ENCODE assay signal across 24 mouse cellular contexts in the genomic region with DNA sequence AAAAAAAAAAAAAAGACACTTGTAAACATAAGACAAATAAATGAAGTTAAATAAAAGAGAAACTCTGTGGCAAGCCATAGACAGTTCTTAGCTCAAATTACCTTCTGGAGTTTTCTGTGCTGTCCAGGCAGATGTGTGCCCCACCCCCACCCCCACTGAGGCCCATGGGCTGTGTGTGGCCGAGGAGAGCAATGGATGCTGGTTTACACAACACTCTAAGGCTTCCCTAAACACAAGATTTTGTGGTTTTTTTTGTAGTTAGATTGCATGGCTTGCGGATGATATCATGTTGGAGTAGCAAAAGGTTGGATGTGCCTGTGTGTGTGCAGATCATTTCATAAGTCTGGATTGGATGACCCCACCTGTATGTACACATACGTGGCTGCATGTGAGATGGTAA.
DNase-seq lines count a peak whose midpoint lies in the region; ATAC-seq and TF ChIP-seq lines count a peak whose summit lies in the region.
"Had no signal": no experiment of that assay in that cellular context is flagged by ENCODE, and none has a peak within 500 bp of the region (broad histone marks: within the 10 kb centered on the region; RNA-seq: fewer than 3 reads in every experiment).

No protein-coding gene starts in this region.

- no peaks in the 10 kb centered on the region for H3K27me3 ChIP-seq in kidney, adult 2 months (replicated peaks; ENCODE audit: control insufficient read depth, insufficient read depth, low read length)
- H3K27me3 ChIP-seq: embryonic facial prominence, embryonic 13.5 days; embryonic facial prominence, embryonic 15.5 days; forebrain, embryonic 12.5 days; Patski had no signal

- peaks cover 37% of the 10 kb centered on the region for H3K4me1 ChIP-seq in bone marrow macrophage, adult 2 months (ENCODE audit: control insufficient read depth, insufficient read depth, low read length)
- no peaks in the 10 kb centered on the region for H3K4me1 ChIP-seq in kidney, adult 2 months (ENCODE audit: control insufficient read depth, insufficient read depth, low read length)
- H3K4me1 ChIP-seq: forebrain, embryonic 12.5 days had no signal

- no peak overlapping the region for H3K4me3 ChIP-seq in bone marrow macrophage, adult 2 months (ENCODE audit: insufficient read depth, low read length)
- no peak overlapping the region for H3K4me3 ChIP-seq in macrophage (ENCODE audit: inconsistent target)
- no peak overlapping the region for H3K4me3 ChIP-seq in kidney, adult 2 months (ENCODE audit: insufficient read depth, low read depth, low read length)
- H3K4me3 ChIP-seq: embryonic facial prominence, embryonic 13.5 days; embryonic facial prominence, embryonic 15.5 days; erythroblast, embryonic 14.5 days; forebrain, embryonic 10.5 days; forebrain, embryonic 12.5 days had no signal

- ATAC-seq in megakaryocyte progenitor cell, adult 5-6 weeks (replicated peaks; ENCODE audit: poor library complexity): peak; percentile 48
- no peak for ATAC-seq in frontal cortex, adult (ENCODE audit: low TSS enrichment)
- ATAC-seq: activated CD4-positive, CD25-positive, alpha-beta regulatory T cell, adult 4 months; Patski had no signal

- TF ChIP-seq POLR2A in bone marrow macrophage, adult 2 months (IDR thresholded peaks at IDR 0.05; ENCODE audit: borderline replicate concordance, low read depth, low read length): no peak
- no peak for TF ChIP-seq POLR2A in kidney, adult 2 months (IDR thresholded peaks at IDR 0.05; ENCODE audit: low read depth, low read length)

- no peaks in the 10 kb centered on the region for H3K36me3 ChIP-seq in macrophage (ENCODE audit: inconsistent target)
- H3K36me3 ChIP-seq in kidney, adult 2 months (ENCODE audit: control insufficient read depth, insufficient read depth, low read length): no peaks in the 10 kb centered on the region
- H3K36me3 ChIP-seq: embryonic facial prominence, embryonic 13.5 days; embryonic facial prominence, embryonic 15.5 days; forebrain, embryonic 10.5 days; forebrain, embryonic 12.5 days had no signal

- no peaks in the 10 kb centered on the region for H3K79me2 ChIP-seq in macrophage (ENCODE audit: inconsistent target)

- peak overlapping the region; percentile 47; the same call in 1 of the 2 replicates for H3K27ac ChIP-seq in bone marrow macrophage, adult 2 months (ENCODE audit: insufficient read depth, low read depth, low read length)
- H3K27ac ChIP-seq in macrophage: peak overlapping the region; percentile 7; the same call in 1 of the 2 replicates
- no peak overlapping the region for H3K27ac ChIP-seq in kidney, adult 2 months (ENCODE audit: insufficient read depth, low read depth, low read length)
- H3K27ac ChIP-seq: embryonic facial prominence, embryonic 13.5 days; embryonic facial prominence, embryonic 15.5 days; forebrain, embryonic 10.5 days; forebrain, embryonic 12.5 days had no signal

- intact Hi-C loops in heart, postnatal 25 days (cut with DNase I): no loop called here

- DNase-seq in NIH3T3 (ENCODE audit: low read depth): peak; percentile 52
- no peak for DNase-seq in kidney, adult 2 months
- no peak for DNase-seq in heart, postnatal 25 days (ENCODE audit: low spot score)
- DNase-seq: adrenal gland, adult 8-10 months; adrenal gland, postnatal 14 days; adrenal gland, postnatal 36 days; cerebellum, adult 11 months; cerebellum, adult 18-20 months; cerebellum, adult 8-10 months; cerebellum, adult 9-11 months; cerebellum, postnatal 14 days; cerebellum, postnatal 36 days; embryo, embryonic 11 days had no signal

- WGBS in macrophage (ENCODE audit: missing documents): 56% methylated on average over 3 of the region's 3 CpGs
- WGBS in kidney, adult 2 months: 88% methylated on average over 3 of the region's 3 CpGs

- no peak for TF ChIP-seq CTCF in bone marrow macrophage, adult 2 months (IDR thresholded peaks at IDR 0.05; ENCODE audit: low read depth, low read length)
- TF ChIP-seq CTCF in kidney, adult 2 months (conservative IDR thresholded peaks at IDR 0.05; ENCODE audit: insufficient read depth, insufficient read length, low read depth, low read length): no peak
